Mouse (Mus musculus) thymus, postnatal 0 days (tissue): ENCODE data around the gene Atp4b. TPM values are rescaled to one million over a fixed set of nuclear protein-coding genes. Genes with fewer than 3 reads are reported as not detected.
"Not testable (repeated sequence)": the region's sequence is repeated elsewhere in the genome, so short reads cannot be mapped to it uniquely, and the experiment has no call there.

Experiments used
- DNase-seq: peaks from one replicate; pipeline ENCODE4 v3.0.0-alpha.2; 2015; ENCODE audit warnings: low spot score
- polyA plus RNA-seq: library from polyadenylated mRNA; unstranded; fragments of >200 nt; fragmentation: Nextera tagmentation; extraction: Ambion mirVana; gene quantifications from 2 replicates; pipeline ENCODE4 v1.2.1, GENCODE M21; 2015

The Atp4b gene
- polyA plus RNA-seq, 1 experiment from 2014 or later = 0.42 TPM

DNA sequence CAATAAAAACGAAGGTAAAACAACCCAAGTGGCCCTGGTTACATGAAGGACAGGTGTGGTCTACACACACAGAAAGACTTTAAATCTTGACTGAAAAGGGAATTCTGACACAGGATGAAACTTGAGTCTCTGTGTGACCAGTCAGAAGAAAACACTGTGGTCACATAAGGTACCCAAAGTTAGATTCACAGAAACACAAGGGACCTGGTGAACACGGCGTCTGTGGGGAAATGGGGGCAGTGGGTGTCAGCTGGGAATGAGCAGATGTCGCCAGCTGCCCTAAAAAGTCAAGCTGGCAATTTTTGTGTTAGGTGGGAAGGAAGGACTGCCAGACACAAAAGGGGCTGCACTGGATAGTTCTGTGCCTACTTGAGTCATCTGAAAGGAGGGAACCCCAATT is 13.6 kb downstream of the Atp4b start:
- DNase-seq = no peak

DNA sequence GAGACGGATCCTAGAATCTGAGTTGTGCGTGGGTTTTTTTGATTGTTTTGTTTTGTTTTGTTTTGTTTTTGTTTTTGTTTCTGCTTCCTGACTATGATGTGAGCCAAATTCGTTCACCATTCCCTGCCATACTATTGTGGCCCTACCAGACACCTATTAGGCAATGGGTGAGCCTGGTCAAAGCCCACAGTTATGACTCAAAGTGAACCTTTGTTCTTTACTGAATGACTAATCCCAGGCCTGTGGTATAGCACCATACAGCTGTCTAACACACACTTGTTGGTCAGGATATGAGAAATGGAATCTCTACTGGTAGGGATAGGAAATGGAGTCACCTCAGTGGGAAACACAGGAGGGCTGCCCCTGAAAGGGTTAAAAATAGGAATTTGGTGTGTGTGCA is 14.1 kb downstream of the Atp4b start:
- DNase-seq = no peak

DNA sequence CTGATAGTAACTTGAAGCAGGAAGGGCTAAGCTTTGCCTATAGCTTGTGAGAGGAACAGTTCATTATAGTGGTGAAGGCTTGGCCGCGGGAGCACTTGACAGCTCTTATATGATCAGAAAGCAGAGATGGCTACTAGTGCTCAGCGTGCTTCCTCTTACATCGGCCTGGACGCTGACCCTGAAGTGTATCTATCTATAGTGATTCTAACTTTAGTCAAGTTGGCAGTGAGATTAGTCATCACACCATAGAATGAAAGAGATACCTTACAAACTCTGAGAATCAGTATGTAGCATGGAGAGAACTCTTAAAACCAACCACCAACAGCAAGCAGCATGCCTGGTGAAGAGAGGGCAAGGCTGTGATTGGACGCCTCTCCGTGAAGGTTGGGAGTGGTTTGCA is 15.0 kb downstream of the Atp4b start:
- no peak for DNase-seq

DNA sequence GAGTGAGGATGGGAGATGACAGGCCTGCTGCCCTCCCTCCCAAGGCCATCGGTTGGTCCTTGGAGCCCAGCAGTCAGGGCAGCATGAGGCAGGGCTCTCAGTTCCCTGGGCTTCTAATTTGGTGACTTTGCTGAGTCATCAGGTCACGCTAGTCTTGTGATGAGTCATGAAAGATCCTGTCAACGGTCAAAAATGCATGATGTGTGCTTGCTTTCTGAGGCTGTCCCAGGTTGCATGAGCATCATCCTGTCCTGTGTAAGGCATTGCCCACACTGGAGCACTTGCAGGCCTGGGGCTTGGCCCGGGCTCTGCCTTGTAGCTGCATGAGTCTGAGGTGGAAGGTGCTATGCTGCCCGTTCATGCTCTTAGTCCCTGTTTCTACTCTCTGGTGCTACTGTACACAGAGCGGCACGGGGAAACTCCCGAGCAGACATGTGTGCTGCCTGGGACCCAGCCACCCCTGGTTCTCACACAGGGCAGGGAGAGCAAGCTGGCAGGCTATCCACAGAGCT is 23.4 kb downstream of the Atp4b start:
- DNase-seq = no peak

DNA sequence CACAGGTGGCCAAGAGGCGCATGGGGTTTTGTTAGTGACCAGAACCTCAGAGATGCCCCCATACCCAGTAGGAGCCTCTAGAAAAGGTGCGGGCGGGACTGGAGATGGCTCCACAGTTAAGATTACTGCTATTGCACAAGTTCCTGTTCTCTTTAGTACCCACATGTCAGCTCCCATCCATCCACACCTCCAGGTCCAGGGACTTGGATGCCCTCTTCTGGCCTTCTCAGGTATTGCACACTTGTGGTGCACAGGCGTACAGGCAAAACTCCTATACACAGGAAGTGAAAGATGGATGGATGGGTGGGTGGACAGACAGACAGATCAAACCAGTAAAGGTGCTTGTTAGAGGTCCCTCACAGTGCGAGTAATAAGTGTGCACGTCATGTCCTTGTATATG is 34.8 kb downstream of the Atp4b start:
- no peak for DNase-seq

DNA sequence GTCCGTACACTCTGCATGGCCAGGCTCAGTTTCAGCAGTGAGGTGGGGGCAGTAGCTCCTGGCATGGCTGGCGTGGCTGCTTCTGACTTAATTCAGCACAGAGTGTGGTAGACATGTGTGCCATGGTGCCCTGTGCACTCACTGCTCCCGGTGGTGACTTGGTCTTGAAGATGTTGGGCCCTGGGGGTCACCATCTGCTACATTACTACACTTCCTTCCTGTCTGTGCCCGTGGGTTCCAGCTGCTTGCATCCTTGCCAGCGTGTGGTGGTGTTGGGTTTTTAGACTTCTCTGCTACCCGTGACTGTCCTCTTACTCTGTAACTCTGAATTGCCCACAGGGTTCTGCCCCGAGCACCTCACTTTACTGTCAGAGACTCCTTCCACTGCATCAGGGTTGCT is 36.4 kb downstream of the Atp4b start:
- no peak for DNase-seq

DNA sequence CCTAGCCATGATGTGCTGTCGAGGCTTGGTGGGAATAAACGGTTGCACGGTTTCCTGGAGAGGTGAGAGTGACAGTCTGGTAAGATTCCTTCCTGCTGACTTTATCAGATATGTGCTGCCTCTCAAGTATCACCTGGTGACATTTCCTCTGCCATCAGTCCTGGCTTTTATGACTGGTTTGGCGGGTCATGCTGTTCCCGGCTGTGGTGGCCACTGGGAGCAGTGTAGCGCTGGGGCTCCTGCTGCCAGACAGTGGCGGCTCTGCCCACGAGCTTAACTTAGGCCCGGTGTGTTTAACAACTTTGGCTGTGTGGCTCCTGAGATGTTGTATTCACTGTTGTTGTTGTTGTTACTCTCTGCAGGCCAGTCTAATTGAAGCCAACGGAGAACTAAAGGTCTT is 39.9 kb downstream of the Atp4b start:
- DNase-seq = no peak

DNA sequence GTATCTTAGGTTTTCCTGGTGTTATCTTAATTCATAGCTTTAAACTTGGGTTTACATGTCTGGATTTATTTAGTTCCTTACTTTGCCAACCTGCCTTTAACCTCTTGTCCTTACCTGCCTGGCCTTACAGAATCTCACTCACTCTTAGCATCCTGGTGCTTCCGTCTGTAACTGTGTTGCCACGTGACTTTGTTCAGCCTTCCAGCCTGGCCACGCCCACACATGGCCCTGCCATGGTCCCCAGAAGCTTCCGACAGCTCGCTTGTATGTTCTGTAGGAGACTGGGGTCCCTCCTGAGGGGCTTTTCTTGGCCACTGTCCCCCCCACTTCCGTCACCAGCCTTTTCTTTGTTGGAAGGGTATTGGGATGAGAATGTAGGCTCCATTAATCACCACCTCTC is 40.4 kb downstream of the Atp4b start:
- no peak for DNase-seq

DNA sequence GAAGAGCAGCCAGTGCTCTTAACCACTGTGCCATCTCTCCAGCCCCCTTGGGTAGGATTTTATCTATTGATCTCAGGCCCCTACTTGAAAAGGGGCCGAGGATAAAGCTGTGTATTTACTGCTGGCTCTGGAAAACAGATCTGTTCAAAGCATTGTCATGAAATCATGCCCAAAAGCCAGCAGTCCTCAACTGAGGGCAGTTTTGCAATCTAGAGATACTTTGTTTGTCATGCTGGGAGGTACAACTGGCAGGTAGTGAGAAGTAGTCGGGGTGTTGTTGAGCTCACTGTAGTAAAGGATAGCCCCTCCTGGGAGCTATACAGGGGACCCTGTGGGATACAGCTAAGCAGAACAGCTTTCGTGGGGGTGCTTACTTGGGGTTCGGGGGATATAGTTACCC is 42.7 kb downstream of the Atp4b start:
- no peak for DNase-seq

DNA sequence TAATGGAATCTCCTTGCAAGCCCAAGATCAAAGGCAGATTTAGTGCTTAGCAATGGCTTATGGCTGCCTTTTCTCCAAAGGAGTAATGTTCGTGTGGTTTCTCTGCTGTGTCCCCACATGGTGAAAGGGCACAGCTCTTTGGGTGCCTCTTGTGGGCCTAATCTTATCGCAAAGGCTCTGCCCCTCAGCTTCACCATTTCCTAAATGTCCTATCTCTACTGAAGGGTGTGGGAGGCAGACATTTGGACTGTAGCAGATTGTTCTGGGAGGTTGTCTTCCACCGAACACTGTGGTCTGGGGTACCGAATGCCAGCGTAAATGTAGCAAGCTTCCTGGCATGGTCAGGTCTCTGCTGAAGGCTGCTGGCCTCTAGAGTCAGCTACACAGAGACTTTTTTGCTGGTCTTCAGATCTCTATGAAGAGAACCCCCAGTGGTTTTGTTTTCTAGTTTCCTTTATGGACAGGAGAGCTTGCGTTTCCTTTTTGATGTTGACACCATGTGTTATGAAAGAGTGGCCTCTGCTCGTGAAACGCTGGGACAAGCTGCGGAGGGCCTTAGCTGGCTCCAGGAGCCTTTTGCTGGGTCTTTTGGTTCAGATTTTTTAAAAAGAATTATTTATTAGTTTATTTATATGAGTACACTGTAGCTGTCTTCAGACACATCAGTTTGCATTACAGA is 43.3 kb downstream of the Atp4b start:
- DNase-seq = no peak

DNA sequence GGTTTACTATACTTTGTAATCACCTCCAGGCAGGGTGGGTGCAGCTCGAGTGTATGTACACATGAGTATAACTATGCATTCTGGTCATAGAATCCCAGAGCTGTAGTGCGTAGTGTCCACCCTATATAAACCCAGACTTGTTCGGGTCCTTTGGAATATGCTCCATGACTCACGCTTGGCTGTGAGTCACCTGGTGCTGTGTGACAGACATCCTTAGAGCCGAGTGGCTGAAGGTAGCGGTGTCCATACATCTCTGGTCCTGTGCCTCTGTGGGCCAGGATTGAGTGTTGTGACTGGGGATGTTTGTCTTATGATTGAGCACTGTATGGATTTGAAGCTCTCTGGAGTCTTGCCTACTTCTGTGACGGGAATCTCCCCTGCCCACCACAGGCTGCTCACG is 44.0 kb downstream of the Atp4b start:
- DNase-seq = no peak

DNA sequence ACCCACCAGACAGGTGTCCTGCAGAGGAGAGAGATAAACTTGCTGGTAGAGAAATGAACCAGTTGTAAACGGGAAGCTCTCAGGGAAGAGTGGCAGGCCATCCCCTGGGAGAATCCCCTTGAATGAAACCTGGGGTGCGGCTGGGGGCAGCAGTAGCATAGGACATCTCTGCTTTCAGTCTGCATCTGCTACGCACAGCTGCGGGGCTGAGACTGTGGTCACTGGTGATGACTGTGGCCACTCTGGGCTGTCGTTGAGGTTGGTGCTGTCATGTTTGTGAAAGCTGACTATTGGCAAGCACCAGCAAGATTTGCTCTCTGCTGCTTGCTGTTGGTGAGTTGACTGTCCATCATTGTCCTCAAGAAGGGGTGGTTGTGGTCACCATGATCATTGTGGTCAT is 45.0 kb downstream of the Atp4b start:
- DNase-seq = no peak

DNA sequence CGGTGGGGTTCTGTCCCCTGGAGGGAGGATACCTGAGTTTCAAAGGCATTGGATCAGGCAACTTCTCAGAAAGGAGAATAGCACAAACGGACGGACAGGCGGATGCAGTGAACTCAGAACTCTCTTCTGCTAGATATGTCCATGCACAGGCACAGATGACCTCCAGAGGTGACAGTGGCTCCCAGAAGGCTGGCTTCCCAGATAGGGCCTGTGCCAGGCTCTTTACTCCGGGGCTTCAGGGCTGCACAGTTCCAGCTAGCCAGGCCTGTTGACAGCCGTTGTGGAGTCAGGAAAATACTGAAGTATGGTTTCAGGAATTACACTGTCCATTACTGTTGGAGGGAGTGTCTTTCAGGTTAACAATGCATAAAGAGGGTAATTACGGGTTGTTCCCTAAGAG is 46.6 kb downstream of the Atp4b start:
- no peak for DNase-seq

DNA sequence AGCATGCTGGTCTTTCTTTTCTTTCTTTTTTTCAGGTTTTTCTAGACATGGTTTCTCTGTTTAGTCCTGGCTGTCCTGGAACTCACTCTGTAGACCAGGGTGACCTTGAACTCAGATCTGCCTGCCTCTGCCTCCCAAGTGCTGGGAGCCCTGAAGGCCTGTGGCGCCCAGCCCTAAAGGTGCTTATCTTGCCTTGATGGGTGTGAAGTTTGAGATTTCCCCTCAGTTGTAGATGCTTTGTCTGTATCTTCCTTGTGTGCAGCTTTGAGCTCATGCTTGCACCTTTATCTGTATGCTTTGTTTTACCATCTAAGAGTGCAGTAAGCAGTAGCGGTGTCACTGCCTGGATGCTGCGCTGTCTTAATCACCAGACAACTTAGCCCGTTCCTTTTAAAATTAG is 53.5 kb downstream of the Atp4b start:
- no peak for DNase-seq

DNA sequence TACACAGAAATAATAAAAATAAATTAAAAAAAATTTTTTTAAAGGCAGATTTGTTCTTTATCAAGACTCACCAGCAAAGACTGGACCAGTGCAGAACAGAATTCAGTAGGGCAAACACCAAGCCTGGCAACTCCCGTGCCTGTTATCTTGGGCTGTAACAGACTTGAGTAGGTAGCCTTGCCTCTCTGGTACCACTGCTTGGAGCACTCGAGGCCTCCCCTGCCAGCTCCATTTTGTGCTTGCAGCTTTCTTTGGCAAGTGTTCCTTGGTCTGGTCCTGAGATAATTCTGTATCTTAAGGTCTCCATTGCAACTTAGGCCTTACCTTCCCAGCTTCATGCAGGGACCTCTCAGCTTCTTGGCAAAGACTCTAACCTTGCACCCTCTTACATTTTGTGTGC is 54.3 kb downstream of the Atp4b start:
- no peak for DNase-seq

DNA sequence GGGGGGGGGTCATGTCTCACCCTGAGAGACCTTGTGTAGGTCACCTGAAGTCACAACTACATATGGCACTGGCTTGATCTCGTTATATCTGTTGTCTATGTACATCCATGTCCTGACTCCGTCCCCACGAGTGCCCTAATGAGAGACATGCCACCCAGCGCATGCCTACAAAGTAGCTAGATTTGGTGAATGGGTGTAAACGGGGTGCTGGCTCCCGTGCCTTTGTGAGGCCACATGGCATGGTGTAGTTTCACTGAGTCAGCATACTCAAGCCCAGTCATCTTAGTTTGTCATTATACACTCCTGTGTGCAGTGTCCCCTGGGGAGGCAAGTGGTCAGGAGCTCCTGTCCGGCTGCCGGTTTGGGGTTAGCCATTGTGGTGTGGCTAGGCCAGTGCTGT is 56.0 kb downstream of the Atp4b start:
- DNase-seq = no peak

DNA sequence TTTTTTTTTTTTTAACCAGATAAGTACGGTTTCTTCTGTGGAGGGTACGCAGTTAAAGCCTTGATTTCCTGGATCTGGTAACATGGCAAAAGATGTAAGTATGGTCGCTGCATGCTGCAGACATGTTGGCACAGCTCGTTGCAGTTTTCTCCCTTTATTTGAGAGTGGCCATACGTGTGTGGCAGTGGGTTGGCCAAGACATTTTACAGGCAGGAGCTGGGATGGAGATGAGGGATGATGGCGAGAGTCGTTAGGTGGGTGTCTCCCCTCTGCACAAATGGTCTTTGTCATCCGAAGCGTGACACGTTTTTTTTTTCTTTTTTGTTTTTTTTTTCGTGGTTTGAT is 57.0 kb downstream of the Atp4b start:
- no peak for DNase-seq

DNA sequence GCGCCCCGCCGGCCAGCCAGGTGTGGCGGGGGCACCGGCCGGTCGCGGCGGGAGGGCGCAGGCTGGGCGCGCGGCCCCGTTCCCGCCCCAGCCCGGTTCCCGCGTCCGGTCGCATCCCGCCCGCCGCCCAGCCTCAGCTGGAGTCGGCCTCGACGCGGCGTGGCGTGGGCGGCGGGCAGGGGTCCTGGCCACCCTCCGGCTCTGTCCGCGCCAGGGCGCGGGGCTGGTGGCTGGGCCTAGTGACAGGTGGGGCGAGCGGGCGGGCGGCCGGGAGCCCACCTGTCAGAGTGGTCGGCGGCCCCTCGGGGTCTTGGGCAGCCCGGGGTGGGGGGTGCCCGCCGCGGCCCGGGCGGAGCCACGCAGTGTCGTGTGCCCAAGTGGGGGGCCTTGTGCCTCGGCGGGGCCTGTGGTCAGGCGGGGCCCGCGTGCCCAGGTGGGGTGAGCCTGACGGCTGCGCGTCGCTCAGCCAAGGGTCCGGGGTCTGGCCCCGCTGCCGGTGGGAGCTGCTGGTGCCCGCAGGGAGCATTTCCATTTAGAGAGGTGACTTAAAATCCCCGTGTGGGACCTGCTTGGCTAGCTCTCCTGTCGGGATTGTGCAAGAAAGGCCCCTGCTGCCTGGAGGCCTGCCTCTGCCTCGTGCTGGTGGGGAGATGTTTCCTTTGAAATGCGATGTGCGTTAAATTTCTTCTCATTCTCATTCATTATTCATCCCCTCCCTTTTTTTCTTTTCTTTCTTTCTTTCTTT is 57.6 kb downstream of the Atp4b start:
- DNase-seq = peak; percentile 25

DNA sequence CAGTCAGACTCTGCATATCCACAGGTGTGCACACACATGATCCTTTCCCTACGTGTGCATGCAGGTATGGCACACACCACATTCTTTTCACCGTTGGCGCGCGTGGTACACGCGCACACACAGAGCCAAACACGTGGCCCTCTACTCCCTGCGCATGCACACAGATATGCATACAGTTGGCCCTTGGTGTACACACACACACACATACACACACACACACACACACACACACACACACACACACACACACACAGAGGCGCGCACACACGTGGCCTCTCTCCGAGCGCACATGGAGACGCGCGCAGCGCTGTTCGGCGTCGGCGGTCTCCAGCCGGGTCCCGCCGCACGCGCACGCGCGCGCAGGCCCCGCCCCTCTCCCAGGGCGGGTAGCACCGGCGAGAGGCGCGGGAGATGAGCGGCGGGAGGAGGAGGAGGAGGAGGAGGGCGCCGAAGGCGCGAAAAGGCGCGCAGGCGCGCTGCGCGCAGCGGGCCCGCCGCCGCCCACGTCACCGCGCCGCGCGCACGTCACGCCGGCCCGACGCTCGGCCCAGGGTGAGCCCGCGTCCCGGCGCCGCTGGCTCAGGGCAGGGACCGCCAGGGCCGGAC is 58.3 kb downstream of the Atp4b start, which contains the start of gene Tfdp1:
Gene Tfdp1 (plus strand): TSS at position 497 of the 606 bp plus-strand sequence.
- DNase-seq = peak; percentile 93

DNA sequence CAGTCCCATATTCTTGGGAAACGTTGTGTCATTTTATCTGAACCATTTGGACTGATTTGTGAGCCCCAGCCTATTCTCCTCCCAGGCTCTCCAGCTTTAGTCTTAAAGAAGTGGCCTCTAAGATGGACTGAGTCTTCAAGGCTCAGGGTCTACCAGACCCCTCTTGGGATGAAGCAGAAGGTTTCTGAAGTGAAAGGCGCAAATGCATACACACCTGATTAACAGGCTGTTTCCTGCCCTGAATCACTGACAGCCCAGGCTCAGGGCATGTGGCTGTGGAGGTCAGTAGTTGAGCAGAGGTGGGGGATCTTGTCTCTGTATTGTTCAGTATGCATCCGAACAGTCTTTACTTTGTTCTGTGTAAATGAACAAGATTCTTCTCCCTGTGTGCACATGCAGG is 58.9 kb downstream of the Atp4b start:
- DNase-seq = no peak

DNA sequence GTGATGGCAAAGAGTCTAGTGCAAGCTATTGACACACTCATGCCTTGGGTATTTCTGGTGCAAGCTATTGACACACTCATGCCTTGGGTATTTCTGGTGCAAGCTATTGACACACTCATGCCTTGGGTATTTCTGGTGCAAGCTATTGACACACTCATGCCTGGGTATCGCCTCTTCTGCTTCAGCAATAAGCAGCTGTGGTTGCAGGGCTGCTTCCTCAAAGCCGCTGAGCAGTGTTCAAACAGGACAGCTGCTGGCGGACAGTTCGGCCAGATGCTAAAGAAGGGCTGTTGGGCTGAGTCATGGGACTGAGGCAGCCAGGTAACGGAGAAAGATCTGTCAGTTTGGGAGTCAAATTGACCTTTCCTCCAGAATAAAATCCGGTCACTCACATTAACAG is 59.4 kb downstream of the Atp4b start:
- not testable (repeated sequence) for DNase-seq
